Mouse (Mus musculus) MEL (cell line): Measurements from ENCODE around the gene Cdc42.

Experiments used
- CTCF ChIP-seq, 3 experiments: IDR thresholded peaks in 2 of 3; conservative IDR thresholded peaks in 1 of 3; 2 replicates each; pipeline ENCODE4 v1.5.1; 2011 to 2012; ENCODE audit warnings: low read length in 3 of 3, low read depth in 2 of 3, mild to moderate bottlenecking in 2 of 3, improper control_type of control experiment in 1 of 3, inconsistent platforms in 1 of 3, mixed read lengths in 1 of 3, moderate library complexity in 1 of 3; ENCODE audit not compliant: control insufficient read depth in 1 of 3, insufficient read depth in 1 of 3, poor library complexity in 1 of 3, severe bottlenecking in 1 of 3
- EP300 ChIP-seq, 2 experiments: IDR thresholded peaks; 2 replicates each; pipeline ENCODE4 v1.6.1; 2011; ENCODE audit warnings: improper control_type of control experiment in 2 of 2, low read length in 2 of 2, low read depth in 1 of 2, mild to moderate bottlenecking in 1 of 2
- GABPA ChIP-seq: IDR thresholded peaks from 2 replicates; pipeline ENCODE4 v1.6.1; 2012; ENCODE audit warnings: low read depth, mild to moderate bottlenecking, inconsistent platforms, low read length, improper control_type of control experiment, moderate library complexity
- NRF1 ChIP-seq: IDR thresholded peaks from 2 replicates; pipeline ENCODE4 v1.6.1; 2014; ENCODE audit warnings: low read depth, mild to moderate bottlenecking, inconsistent platforms, low read length, improper control_type of control experiment, moderate library complexity; ENCODE audit not compliant: poor library complexity, insufficient read depth, severe bottlenecking
- SIN3A ChIP-seq: IDR thresholded peaks from 2 replicates; pipeline ENCODE4 v1.6.1; 2012; ENCODE audit warnings: low read length, improper control_type of control experiment, inconsistent platforms
- ZNF384 ChIP-seq: IDR thresholded peaks from 2 replicates; pipeline ENCODE4 v1.6.1; 2012; ENCODE audit warnings: low read depth, mild to moderate bottlenecking, inconsistent platforms, low read length, improper control_type of control experiment

GRCm38 (mm10) chr4:137298406-137298805, 59.1 kb downstream of the Cdc42 start:
- no peak for TF ChIP-seq CTCF (IDR thresholded peaks at IDR 0.05 in 2 of 3, conservative IDR thresholded peaks at IDR 0.05 in 1 of 3; ENCODE audit: control insufficient read depth in 1 of 3, insufficient read depth in 1 of 3, low read depth in 2 of 3, low read length in 3 of 3, poor library complexity in 1 of 3, severe bottlenecking in 1 of 3)
- no peak for TF ChIP-seq ZNF384
- no peak for TF ChIP-seq GABPA
- no peak for TF ChIP-seq SIN3A
- TF ChIP-seq NRF1, result no peak
- no peak for TF ChIP-seq EP300 (IDR thresholded peaks at IDR 0.05; ENCODE audit: low read depth in 1 of 2, low read length in 2 of 2)
